In the genomic region with DNA sequence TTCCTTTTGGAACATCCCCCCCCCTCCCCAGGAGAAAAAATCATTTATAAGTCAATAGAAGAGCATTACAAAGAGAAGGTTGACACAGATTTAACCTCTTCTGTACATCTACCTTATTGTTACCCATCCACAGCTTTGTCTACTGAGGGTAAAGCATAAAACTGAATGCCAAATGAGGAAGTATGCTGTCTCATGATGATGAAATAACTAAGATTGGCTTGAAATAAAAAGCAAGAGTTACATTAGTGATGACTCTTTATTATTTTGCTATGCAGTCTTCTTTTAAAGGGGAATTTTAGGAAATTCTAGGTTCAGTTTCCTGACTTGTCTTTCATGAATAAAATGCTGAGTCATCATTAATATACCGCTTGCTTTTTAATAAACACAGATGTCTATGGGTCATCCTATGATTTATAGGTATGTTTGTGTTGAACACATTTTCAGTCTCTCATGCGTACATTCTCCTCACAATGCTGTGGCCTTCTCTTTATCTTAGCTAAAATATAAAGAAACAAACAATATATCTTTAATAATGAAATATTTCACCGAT, we compare ENCODE assay signal across 19 mouse cellular contexts.
A peak's percentile ranks its signal among the peaks of the same experiment; 100 is the strongest.
DNase-seq lines count a peak whose midpoint lies in the region; ATAC-seq and TF ChIP-seq lines count a peak whose summit lies in the region.
"Had no signal": no experiment of that assay in that cellular context is flagged by ENCODE, and none has a peak within 500 bp of the region (broad histone marks: within the 10 kb centered on the region; RNA-seq: fewer than 3 reads in every experiment).

No protein-coding gene starts in this region.

- TF ChIP-seq POLR2A in liver, adult 2 months (IDR thresholded peaks at IDR 0.05; ENCODE audit: extremely low read depth, insufficient read depth, low read length), result no peak
- no peak for TF ChIP-seq POLR2A in cerebellum, adult 2 months (IDR thresholded peaks at IDR 0.05; ENCODE audit: borderline replicate concordance, insufficient read depth, low read length)

- H3K27ac ChIP-seq in liver, adult 2 months (replicated peaks; ENCODE audit: insufficient read depth, low read depth, low read length), result no peak overlapping the region
- H3K27ac ChIP-seq in liver, embryonic 12.5 days, result no peak overlapping the region
- no peak overlapping the region for H3K27ac ChIP-seq in cerebellum, adult 2 months (ENCODE audit: insufficient read depth, low read length)
- H3K27ac ChIP-seq: embryonic facial prominence, embryonic 13.5 days; forebrain, embryonic 12.5 days had no signal

- H3K9me3 ChIP-seq in liver, embryonic 12.5 days (replicated peaks), result no peaks in the 10 kb centered on the region
- H3K9me3 ChIP-seq: embryonic facial prominence, embryonic 13.5 days; forebrain, embryonic 12.5 days; heart, embryonic 12.5 days had no signal

- WGBS in liver, adult 2 months, result 88% methylated on average over 3 of the region's 3 CpGs
- 78% methylated on average over 3 of the region's 3 CpGs for WGBS in liver, embryonic 12.5 days (ENCODE audit: insufficient replicate concordance)
- 98% methylated on average over 3 of the region's 3 CpGs for WGBS in cerebellum, adult 2 months

- H3K4me3 ChIP-seq in liver, adult 2 months (ENCODE audit: insufficient read depth, low read depth, low read length), result no peak overlapping the region
- H3K4me3 ChIP-seq in liver, embryonic 12.5 days, result no peak overlapping the region
- H3K4me3 ChIP-seq in cerebellum, adult 2 months (replicated peaks; ENCODE audit: insufficient read depth, low read depth, low read length), result no peak overlapping the region
- H3K4me3 ChIP-seq: embryonic facial prominence, embryonic 13.5 days; forebrain, embryonic 12.5 days; heart, embryonic 12.5 days had no signal

- no peaks in the 10 kb centered on the region for H3K4me1 ChIP-seq in liver, adult 2 months (ENCODE audit: control insufficient read depth, insufficient read depth, low read length)
- H3K4me1 ChIP-seq in liver, embryonic 12.5 days, result no peaks in the 10 kb centered on the region
- no peaks in the 10 kb centered on the region for H3K4me1 ChIP-seq in cerebellum, adult 2 months (ENCODE audit: control insufficient read depth, insufficient read depth, low read length)
- H3K4me1 ChIP-seq: embryonic facial prominence, embryonic 13.5 days; forebrain, embryonic 12.5 days; heart, embryonic 12.5 days had no signal

- H3K4me2 ChIP-seq in liver, embryonic 12.5 days, result no peak overlapping the region
- H3K4me2 ChIP-seq: embryonic facial prominence, embryonic 13.5 days; forebrain, embryonic 12.5 days; heart, embryonic 12.5 days had no signal

- peak; percentile 2 for DNase-seq in liver, adult 2 months (ENCODE audit: extremely low read depth, low read depth, low spot score)
- DNase-seq in MEL-GATA-1-ER (ENCODE audit: extremely low read depth, low read depth), result peak; percentile 12
- no peak for DNase-seq in right cerebral cortex, postnatal 4 days
- DNase-seq in frontal cortex, postnatal 36 days (ENCODE audit: low spot score in 2 of 2), result no peak
- DNase-seq in cerebellum, adult 2 months, result no peak
- DNase-seq: adrenal gland, adult 2 months; adrenal gland, postnatal 25 days; cerebellum, adult 8-10 months; cerebellum, postnatal 14 days; gastrocnemius, postnatal 14 days; heart, postnatal 36 days had no signal

- TF ChIP-seq CTCF in liver, adult 2 months (IDR thresholded peaks at IDR 0.05; ENCODE audit: low read depth, low read length), result no peak
- no peak for TF ChIP-seq CTCF in cerebellum, adult 2 months (IDR thresholded peaks at IDR 0.05; ENCODE audit: borderline replicate concordance, insufficient read depth, low read depth, low read length)

- no peaks in the 10 kb centered on the region for H3K36me3 ChIP-seq in liver, adult 2 months (ENCODE audit: control insufficient read depth, insufficient read depth, low read length)
- H3K36me3 ChIP-seq in liver, embryonic 12.5 days, result no peaks in the 10 kb centered on the region
- H3K36me3 ChIP-seq: embryonic facial prominence, embryonic 13.5 days; forebrain, embryonic 12.5 days; heart, embryonic 12.5 days had no signal

- no peak overlapping the region for H3K9ac ChIP-seq in liver, adult 2 months (ENCODE audit: low read depth, low read length)
- no peak overlapping the region for H3K9ac ChIP-seq in liver, embryonic 12.5 days
- H3K9ac ChIP-seq: embryonic facial prominence, embryonic 13.5 days; forebrain, embryonic 12.5 days; heart, embryonic 12.5 days had no signal

- no peak for ATAC-seq in liver, embryonic 12.5 days
- ATAC-seq in megakaryocyte, adult 5-6 weeks (ENCODE audit: poor library complexity, severe bottlenecking), result peak; percentile 88
- ATAC-seq: forebrain, embryonic 16.5 days; hindbrain, embryonic 16.5 days; inflammation-experienced regulatory T-cells, adult 6 months had no signal

- H3K27me3 ChIP-seq in liver, adult 2 months (ENCODE audit: control insufficient read depth, insufficient read depth, low read length), result no peaks in the 10 kb centered on the region
- H3K27me3 ChIP-seq in liver, embryonic 12.5 days (replicated peaks), result no peaks in the 10 kb centered on the region
- no peaks in the 10 kb centered on the region for H3K27me3 ChIP-seq in cerebellum, adult 2 months (ENCODE audit: control insufficient read depth, insufficient read depth, low read length)
- H3K27me3 ChIP-seq: embryonic facial prominence, embryonic 13.5 days; forebrain, embryonic 12.5 days; heart, embryonic 12.5 days had no signal

- no peaks in the 10 kb centered on the region for H3K79me2 ChIP-seq in liver, adult 2 months (ENCODE audit: control insufficient read depth, insufficient read depth, low read length)

Comparison
In these comparisons a context has a peak if more than half of its experiments do, and no peak if none do; other contexts are left out.
1. DNase-seq: peak in liver, adult 2 months (single experiment) and MEL-GATA-1-ER (single experiment); none in right cerebral cortex, postnatal 4 days (single experiment), frontal cortex, postnatal 36 days (0 of 2) and cerebellum, adult 2 months (0 of 2).